Mouse (Mus musculus) lung, adult 2 months (tissue): ENCODE data around the gene Eva1a. TPM values are rescaled to one million over a fixed set of nuclear protein-coding genes. Genes with fewer than 3 reads are reported as not detected.

Experiments used
- DNase-seq: peaks from one replicate; pipeline ENCODE4 v3.0.0; 2022
- H3K4me1 ChIP-seq: fragments of 200-500 bp; 2 replicates; pipeline ENCODE4 v1.6.1; 2011; ENCODE audit warnings: low read length; ENCODE audit not compliant: control insufficient read depth, insufficient read depth
- H3K4me3 ChIP-seq: fragments of 200-500 bp; replicated peaks from 2 replicates; pipeline ENCODE3; 2011; ENCODE audit warnings: low read depth, mild to moderate bottlenecking, control low read depth, low read length; ENCODE audit errors: extremely low read depth
- CTCF ChIP-seq: fragments of 200-500 bp; IDR thresholded peaks from 2 replicates; pipeline ENCODE4 v1.5.1; 2011; ENCODE audit warnings: mild to moderate bottlenecking, low read length, control low read depth; ENCODE audit not compliant: insufficient read depth
- POLR2A ChIP-seq: fragments of 200-500 bp; IDR thresholded peaks from 2 replicates; pipeline ENCODE4 v1.6.1; 2011; ENCODE audit warnings: low read depth, mild to moderate bottlenecking, control low read depth, low read length, borderline replicate concordance; ENCODE audit errors: extremely low read depth
- WGBS: fragments of 180-500 bp; shearing (Covaris S2); methylation state at CpG from one replicate; pipeline ENCODE4 v1.1.7; 2018; 5-methylcytosine and 5-hydroxymethylcytosine counted together
- polyA plus RNA-seq: library from polyadenylated mRNA; depleted of rRNA; stranded (reverse); fragments of >200 nt; gene quantifications from 2 replicates; pipeline ENCODE4 v1.2.3, GENCODE M21; 2012

Gene Eva1a
- polyA plus RNA-seq, 1 experiment, result 15.3 TPM

- TF ChIP-seq POLR2A (peak; percentile 27; the same call in 1 of the 2 replicates), CTCF (no peak)
- 55% methylated on average over 8 of the region's 8 CpGs for WGBS
Measured at GRCm38 (mm10) chr6:82085313-82085908, 44.6 kb downstream of the Eva1a start.

GRCm38 (mm10) chr6:82088133-82088532, 47.3 kb downstream of the Eva1a start:
- Histone ChIP-seq H3K4me3 (no peak overlapping the region), H3K4me1 (peaks cover 7% of the 10 kb centered on the region)
- 85% methylated on average over 4 of the region's 4 CpGs for WGBS
- DNase-seq, result no peak
- TF ChIP-seq CTCF (no peak), POLR2A (no peak)

More at GRCm38 (mm10) chr6:82085313-82085908, 44.6 kb downstream of the Eva1a start:
- no peak for DNase-seq
- H3K4me3 ChIP-seq, result no peak overlapping the region
- peaks cover 7% of the 10 kb centered on the region for H3K4me1 ChIP-seq

- no peak for DNase-seq
- no peak for TF ChIP-seq POLR2A
- TF ChIP-seq CTCF, result no peak
- WGBS, result 44% methylated on average over 28 of the region's 28 CpGs
- Histone ChIP-seq H3K4me1 (no peaks in the 10 kb centered on the region), H3K4me3 (no peak overlapping the region)
Measured at GRCm38 (mm10) chr6:82091773-82092172, 50.9 kb downstream of the Eva1a start.

- WGBS, result 81% methylated on average over 1 of the region's 1 CpGs
- TF ChIP-seq CTCF (no peak), POLR2A (no peak)
- DNase-seq, result no peak
- H3K4me1 ChIP-seq, result no peaks in the 10 kb centered on the region
- H3K4me3 ChIP-seq, result no peak overlapping the region
Measured at GRCm38 (mm10) chr6:82097705-82098104, 56.9 kb downstream of the Eva1a start.

GRCm38 (mm10) chr6:82098456-82098855, 57.6 kb downstream of the Eva1a start:
- 76% methylated on average over 1 of the region's 1 CpGs for WGBS
- H3K4me3 ChIP-seq, result no peak overlapping the region
- TF ChIP-seq CTCF (no peak), POLR2A (no peak)
- no peak for DNase-seq
- H3K4me1 ChIP-seq, result no peaks in the 10 kb centered on the region

- 52% methylated on average over 7 of the region's 7 CpGs for WGBS
- TF ChIP-seq CTCF, result no peak
- TF ChIP-seq POLR2A, result no peak
- no peak for DNase-seq
- Histone ChIP-seq H3K4me3 (no peak overlapping the region), H3K4me1 (no peaks in the 10 kb centered on the region; the same call in 1 of the 2 replicates)
Measured at GRCm38 (mm10) chr6:82110473-82110872, 69.6 kb downstream of the Eva1a start.

GRCm38 (mm10) chr6:82111111-82111510, 70.3 kb downstream of the Eva1a start:
- no peaks in the 10 kb centered on the region; the same call in 1 of the 2 replicates for H3K4me1 ChIP-seq
- WGBS, result 86% methylated on average over 1 of the region's 1 CpGs
- H3K4me3 ChIP-seq, result no peak overlapping the region
- no peak for DNase-seq
- TF ChIP-seq CTCF, result no peak
- TF ChIP-seq POLR2A, result no peak

GRCm38 (mm10) chr6:82111540-82111939, 70.7 kb downstream of the Eva1a start:
- no peak overlapping the region for H3K4me3 ChIP-seq
- H3K4me1 ChIP-seq, result no peaks in the 10 kb centered on the region; the same call in 1 of the 2 replicates
- no peak for TF ChIP-seq POLR2A
- no peak for TF ChIP-seq CTCF
- WGBS, result 62% methylated on average over 3 of the region's 3 CpGs
- DNase-seq, result no peak

GRCm38 (mm10) chr6:82112127-82113090, 71.6 kb downstream of the Eva1a start:
- Histone ChIP-seq H3K4me1 (no peaks in the 10 kb centered on the region; the same call in 1 of the 2 replicates), H3K4me3 (no peak overlapping the region)
- no peak for DNase-seq
- no peak for TF ChIP-seq POLR2A
- no peak for TF ChIP-seq CTCF
- 50% methylated on average over 14 of the region's 14 CpGs for WGBS

- TF ChIP-seq POLR2A (no peak), CTCF (no peak)
- H3K4me1 ChIP-seq, result no peaks in the 10 kb centered on the region; the same call in 1 of the 2 replicates
- no peak for DNase-seq
- 35% methylated on average over 3 of the region's 3 CpGs for WGBS
- H3K4me3 ChIP-seq, result no peak overlapping the region
Measured at GRCm38 (mm10) chr6:82115335-82115965, 74.6 kb downstream of the Eva1a start.
